Mouse (Mus musculus): ENCODE measurements around the gene Lama2. TPM values are rescaled to one million over a fixed set of nuclear protein-coding genes. Genes with fewer than 3 reads are reported as not detected.

Lama2 gene
- total RNA-seq (2021), result 100 to 1,000 TPM; 227 to 259 TPM
- long read RNA-seq, experiment 1, partial matches to known transcripts, result 13 of 24 reads
- long read RNA-seq, experiment 1, other reads (novel, unspliced or antisense), result 9 of 24 reads
- long read RNA-seq, experiment 2, partial matches to known transcripts, result 11 of 22 reads
- long read RNA-seq, experiment 2, other reads (novel, unspliced or antisense), result 11 of 22 reads

DNA sequence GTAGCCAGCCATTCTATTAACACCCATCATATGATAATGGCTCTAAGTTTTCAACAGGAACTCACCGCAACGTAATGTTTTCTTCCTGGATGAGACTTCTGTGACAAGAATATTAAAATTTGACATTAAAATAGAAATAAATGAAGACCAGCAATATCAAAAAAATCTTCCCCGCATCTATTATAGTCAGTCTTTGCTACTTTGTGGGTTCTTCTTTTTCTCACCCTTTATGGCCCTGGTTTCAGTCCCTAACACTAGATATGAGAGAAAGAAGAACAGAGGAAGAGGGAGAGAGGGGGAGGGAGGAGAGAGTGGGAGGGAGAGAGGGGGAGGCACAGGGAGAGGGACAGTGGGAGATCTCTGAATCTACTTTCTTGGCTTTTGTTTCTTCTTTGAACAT lies at the start of gene Lama2:
Gene Lama2 (minus strand): TSS at position 101 of the 400 bp plus-strand sequence.
- DNase-seq (ENCODE audit: low spot score in 2 of 2), result no peak

DNA sequence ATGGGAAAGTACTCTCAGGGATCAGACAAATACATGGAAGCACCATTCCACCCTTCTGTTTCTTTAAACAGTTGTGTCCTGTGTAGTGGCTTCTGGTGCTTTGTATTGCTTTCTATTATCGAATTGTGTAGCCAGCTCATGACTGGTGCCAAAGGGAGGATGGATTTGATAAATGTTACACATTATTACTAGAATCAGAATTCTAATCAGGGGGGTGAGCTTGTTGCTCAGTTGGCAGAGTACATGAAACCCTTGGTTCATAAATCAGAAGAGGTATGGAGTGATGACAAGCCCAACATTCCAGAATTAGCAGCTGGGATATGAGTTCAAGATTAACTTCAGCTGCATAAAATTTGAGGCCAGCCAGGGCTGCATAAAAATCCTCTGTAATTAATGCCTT lies 44.8 kb upstream of the Lama2 start:
- no peak for DNase-seq (ENCODE audit: low spot score in 2 of 2)

GRCm38 (mm10) chr10:27663396-27663795 lies 43.8 kb upstream of the Lama2 start:
- DNase-seq (ENCODE audit: low spot score in 2 of 2), result no peak

DNA sequence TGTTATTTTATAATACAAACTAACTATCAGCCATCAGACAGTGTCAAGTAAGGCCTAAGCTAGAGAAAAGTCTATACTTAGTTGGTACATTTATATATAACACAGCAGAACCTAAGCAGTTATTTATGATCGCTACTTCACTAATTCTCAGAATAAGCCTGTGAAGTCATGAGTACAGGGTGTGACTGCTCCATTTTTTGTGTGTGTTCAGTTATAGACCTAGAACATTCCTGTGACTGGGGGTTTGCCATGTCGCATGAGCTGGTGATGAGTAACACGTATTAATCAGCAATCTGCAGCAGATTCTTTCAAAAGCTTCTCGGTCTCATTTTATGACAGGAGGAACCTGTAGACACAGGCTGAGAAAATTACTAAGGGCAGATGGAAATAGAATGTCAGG lies 34.6 kb upstream of the Lama2 start:
- DNase-seq (ENCODE audit: low spot score in 2 of 2), result no peak

DNA sequence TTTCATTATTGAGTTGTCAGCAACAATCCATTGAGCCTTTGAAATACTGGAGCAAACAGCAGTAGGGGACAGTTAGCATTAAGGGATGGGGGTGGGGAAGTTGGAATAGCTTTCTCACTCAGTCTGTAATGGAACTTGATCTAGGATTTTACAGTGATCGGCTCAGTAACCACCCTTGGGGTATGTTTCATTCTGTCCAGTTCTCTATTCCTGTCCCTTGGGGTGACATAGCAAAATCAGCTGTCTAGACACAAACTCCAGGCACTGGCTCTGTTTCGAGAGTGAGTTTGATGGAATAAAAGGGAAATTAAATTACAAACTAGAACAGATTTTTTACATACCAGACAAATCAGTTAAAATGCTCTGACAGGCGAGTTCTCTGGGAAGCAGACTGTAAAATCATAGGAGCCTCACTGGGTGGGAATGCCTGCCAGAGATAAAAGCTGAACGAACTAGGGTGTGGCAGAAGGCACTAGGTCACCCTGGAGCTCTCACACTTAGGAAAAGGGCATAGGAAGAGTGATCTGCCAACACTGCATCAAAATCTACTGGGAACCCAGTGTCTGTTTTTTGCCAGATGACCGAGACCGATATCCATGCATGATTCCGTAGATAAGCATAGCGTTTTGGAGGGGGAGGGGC lies 33.3 kb upstream of the Lama2 start:
- DNase-seq (ENCODE audit: low spot score in 2 of 2), result no peak

GRCm38 (mm10) chr10:27635721-27636120 lies 16.2 kb upstream of the Lama2 start:
- no peak for DNase-seq (ENCODE audit: low spot score in 2 of 2)

DNA sequence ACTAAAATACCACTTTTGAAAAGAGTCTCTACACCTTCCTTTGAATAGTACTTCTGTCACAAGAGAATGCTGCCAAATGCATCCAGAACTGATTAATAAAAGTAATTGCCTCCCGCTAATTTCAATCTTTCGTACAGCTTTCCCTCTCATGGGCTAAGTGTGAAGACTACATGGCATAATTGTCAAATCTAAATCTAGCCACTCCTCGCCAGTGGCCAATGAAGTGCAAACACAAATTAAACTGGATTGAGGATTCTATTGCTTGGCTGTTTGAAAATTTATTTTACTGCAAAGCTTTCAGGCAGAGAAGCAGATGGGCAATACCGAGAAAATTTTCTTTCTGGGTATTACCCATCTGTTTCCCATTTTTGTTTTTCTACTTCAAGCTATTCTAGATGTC lies 11.4 kb upstream of the Lama2 start:
- no peak for DNase-seq (ENCODE audit: low spot score in 2 of 2)

DNA sequence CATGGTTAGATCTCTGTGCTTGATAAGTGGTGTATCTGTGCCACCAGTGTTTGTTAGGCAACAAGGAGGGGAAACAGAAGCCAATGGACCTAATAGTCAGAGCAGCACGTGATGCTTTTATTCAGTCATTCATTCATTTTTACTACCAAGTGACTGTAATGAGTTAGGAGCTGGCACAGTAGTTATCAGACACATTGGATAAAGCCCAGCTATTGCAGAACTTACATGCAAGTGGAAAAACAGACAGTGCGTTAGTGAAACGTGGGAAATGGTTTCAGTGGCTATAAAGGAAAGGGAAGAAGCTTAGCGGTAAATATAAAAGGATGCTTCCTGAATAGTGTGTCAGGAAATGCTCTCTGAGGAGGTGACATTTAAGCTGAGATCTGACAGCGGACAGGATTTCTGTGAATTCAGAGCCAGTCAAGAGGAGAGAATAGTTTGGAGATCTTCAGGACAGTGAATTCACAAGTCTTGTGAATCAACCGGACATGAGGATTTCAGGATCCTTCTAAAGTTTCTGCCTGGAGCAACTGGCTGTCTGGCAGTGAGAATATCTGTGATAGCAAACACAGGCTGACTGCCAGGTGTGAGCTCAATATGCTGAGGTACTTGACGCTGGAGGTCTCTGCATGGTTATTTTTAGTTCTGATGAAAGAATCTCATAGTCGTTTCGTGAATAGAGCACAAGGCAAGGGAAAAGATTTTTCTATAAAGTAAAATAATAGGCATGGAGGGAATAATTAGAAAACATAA lies 2.3 kb upstream of the Lama2 start:
- peak in 1 of 2 experiments; percentile 44 for DNase-seq (ENCODE audit: low spot score in 2 of 2)

DNA sequence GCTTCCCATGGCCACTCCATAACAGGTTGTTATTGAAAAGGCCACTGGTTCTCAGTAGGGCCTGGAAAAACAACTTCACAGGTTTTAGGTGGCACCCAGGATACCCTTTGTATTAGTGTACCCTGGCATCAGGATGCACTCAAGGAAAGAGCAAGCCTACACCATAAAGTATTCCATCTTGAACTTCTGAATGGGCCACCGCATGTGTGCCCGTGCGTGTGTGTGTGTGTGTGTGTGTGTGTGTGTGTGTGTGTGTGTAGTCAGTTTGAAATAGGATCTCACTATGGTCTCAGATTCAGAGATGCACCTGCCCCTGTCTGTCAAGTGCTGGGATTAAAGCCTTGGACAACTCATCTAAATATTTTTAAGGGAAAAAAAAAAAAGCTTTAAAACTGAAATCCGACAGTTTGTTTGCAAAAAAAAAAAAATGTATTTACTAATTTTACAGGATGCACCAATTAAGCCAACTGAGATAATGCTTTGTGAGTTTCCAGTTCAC lies 2.0 kb downstream of the Lama2 start:
- peak; percentile 28 to 62 for DNase-seq (ENCODE audit: low spot score in 2 of 2)

DNA sequence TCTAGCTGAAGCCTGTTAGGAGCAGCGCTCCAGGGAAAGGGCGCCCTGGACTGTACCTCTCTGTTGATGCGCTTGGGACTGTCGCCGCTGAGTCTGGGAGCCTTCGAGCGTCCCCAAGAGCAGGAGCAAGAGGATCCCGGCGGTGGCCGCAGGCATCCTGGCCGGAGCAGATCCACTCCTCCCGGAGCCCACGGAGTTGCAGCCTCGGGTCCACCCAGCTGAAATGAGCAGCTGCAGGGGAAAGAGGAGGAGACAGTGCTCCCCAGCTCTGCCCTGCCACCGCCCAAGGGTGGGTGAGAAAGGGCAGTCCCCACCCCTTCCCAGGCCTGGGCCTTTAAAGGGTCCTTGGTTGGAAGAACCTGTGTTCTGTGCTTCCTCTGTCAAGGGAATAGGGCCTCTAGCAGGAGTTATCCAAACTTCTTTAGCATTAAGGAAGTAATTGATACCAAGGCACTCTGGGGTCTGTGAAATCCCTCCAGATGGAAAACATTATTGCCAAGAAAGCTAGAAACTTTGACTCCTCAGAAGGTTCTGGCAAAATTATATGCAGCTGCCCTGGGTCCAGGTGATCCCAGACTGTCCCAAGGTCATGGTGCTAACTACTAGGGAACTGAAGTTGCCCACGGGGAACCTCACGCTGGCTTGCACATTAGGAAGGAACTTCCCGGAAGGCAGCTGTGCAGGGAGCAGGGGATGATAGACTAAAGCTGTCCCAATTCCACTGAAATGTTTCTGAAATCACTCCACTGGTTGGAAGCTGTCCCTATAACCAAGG lies 2.7 kb downstream of the Lama2 start:
- peak; percentile 50 to 66 for DNase-seq (ENCODE audit: low spot score in 2 of 2)

DNA sequence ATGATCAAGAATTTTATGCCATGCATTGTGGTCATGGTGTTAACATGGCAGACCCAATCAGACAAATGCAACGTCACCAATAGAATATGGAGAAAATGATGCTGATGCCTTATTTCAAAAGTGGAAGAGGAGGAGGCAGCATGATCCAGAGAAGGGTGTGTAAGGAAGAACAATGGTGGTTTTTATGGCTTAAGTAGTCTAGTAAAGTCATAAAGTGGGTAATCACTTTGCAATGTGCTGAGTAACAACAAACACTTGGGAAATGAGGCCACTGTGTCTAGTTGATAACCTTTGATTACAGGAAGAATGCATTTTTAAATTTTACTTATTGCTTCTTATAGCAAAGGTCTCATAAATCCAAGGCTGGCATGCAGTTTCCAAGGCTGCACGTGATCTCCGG lies 23.9 kb downstream of the Lama2 start:
- no peak for DNase-seq (ENCODE audit: low spot score in 2 of 2)

DNA sequence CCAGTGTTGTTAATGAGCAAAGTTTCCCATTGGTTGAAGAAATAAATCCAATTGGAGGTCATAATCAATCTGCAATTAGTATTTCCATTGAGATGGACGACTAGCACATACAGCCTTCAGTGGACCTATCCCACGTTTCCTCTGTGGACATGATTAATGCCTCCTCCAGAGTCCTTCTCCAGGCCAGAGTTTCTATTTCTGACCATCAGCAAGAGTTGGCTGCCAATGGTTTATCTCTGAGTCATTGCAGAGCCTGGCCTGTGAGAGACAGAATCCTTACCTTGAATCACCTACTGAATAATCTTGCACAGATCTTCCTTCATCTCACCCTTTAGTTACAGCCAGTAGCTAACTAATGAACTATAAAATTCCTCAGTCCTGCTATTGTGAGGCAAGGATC lies 86.3 kb downstream of the Lama2 start:
- no peak for DNase-seq (ENCODE audit: low spot score in 2 of 2)

- DNase-seq (ENCODE audit: low spot score in 2 of 2), result no peak
Observed at GRCm38 (mm10) chr10:27508847-27509459, 110.6 kb downstream of the Lama2 start.

- DNase-seq (ENCODE audit: low spot score in 2 of 2), result no peak
Observed at GRCm38 (mm10) chr10:27500863-27501262, 118.7 kb downstream of the Lama2 start.

DNA sequence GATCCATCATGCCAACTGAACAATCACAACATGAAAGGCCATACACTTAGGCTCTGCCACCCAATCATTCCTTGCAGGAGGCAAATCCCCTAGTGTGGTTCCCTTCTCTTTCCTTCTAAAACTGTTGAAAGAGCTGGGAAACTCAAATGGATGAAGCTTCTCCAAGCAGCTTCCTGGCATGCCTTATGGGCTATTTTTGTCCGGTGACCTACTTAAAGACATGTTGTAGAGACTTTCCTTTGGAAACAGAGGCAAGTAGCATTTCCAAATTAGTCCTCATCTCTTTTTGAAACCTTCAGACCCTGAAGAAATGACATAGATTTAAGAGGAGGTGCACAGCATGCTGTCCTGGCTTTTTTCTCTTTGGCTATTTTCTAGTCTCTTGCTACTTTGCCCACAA lies 131.1 kb downstream of the Lama2 start:
- DNase-seq (ENCODE audit: low spot score in 2 of 2), result no peak

- DNase-seq (ENCODE audit: low spot score in 2 of 2), result no peak
Observed at GRCm38 (mm10) chr10:27484041-27484440, 135.5 kb downstream of the Lama2 start.

GRCm38 (mm10) chr10:27475540-27475939 lies 144.0 kb downstream of the Lama2 start:
- DNase-seq (ENCODE audit: low spot score in 2 of 2), result no peak

DNA sequence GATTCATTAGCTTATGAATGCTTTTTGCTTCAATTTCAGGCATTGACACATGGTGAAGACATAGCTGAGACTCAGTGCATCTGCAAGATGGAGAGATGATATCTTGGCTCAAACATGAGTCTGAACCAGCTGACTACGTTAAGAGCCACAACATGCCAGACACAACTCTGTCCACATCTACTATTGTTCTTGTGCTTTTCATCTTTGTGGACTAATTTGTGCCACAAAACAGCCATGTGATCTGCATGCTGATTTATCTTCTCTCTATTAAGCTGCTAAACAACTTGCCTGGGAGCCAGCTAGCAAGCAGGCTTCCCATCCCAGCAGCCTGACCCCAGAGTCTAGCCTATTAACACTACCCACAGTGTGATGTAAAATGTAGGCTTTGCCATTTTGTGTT lies 151.3 kb downstream of the Lama2 start:
- no peak for DNase-seq (ENCODE audit: low spot score in 2 of 2)

DNA sequence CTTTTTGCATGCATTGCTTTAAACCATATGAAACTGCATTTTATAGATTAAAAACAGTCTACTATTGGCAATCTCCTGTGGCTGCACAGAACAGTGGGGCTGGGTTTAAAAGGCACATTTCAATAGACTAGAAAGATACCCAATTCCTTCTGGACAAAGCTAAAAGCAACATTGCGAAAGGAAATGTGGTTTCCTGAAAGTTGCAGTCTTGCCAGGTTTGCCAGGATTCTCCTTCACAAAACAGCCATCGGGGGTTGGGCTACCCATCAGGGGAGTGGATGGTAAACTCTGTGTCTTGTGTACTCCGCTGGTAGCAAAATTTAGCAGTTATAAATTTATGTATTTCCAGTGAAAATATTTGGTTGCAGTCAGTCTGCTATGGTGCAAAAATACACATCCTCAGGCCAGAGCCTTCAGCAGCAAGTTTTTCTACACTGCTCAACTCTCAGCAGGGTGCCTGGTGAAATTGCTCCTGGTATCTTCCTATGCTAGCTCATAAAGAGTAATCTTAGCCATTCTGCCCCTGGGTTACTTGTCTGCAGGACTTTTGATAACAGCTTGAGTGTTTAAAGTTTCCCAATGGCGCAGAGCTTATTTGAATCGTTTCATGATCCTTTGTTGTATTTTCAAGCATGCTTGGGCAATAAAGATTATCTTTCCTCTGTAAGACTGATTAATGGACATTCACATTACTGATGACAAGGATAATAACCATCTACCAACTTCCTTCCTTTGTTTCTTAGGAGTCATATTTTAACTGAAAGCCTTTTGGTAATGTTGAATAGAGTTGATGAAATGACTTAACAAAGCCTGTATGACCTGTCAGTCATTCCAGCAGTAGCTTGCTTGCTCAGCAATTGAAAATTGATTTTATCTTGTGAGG lies 205.7 kb downstream of the Lama2 start:
- DNase-seq (ENCODE audit: low spot score in 2 of 2), result no peak

DNA sequence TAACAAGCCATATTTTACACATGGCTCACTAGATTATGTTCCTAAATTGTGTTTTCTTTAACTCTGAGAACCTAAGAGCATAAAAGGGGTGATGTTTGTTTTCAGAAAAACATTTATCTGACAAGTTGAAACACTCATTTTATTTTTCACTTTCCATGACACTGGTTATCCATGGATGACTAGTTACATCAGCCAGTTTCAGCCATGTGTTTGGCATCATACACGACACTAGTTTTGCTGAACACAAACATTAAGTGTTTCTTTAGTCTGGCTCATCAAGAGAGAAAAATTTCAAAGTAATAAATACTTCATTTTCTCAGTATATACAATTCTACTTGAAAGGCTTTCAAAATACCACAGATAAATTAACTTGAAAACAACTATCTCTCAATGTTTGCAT lies 228.8 kb downstream of the Lama2 start:
- no peak for DNase-seq (ENCODE audit: low spot score in 2 of 2)
